Mouse (Mus musculus) liver, postnatal 0 days (tissue): ENCODE results near the gene Rorb. TPM values are rescaled to one million over a fixed set of nuclear protein-coding genes. Genes with fewer than 3 reads are reported as not detected.

Experiments used
- ATAC-seq: fragments of 200-750 bp; cut with Nextera tagmentation; 2 replicates; pipeline ENCODE4 v1.8.0; 2017; ENCODE audit warnings: mild to moderate bottlenecking, moderate library complexity
- DNase-seq: peaks from one replicate; pipeline ENCODE4 v3.0.0-alpha.2; 2016
- H3K27ac ChIP-seq: fragments of 300-500 bp; sonication (generic); 2 replicates; pipeline ENCODE4 v1.5.1; 2014; ENCODE audit warnings: antibody characterized with exemption, moderate library complexity, mild to moderate bottlenecking, low read depth
- H3K27me3 ChIP-seq: fragments of 300-500 bp; sonication (generic); 2 replicates; pipeline ENCODE4 v1.6.1; 2014; ENCODE audit warnings: low read length, control low read depth, mixed read lengths; ENCODE audit not compliant: insufficient read depth
- H3K36me3 ChIP-seq: fragments of 300-500 bp; sonication (generic); replicated peaks from 2 replicates; pipeline ENCODE4 v1.6.1; 2014; ENCODE audit warnings: mild to moderate bottlenecking, control low read depth, low read length, moderate library complexity, mixed read lengths; ENCODE audit not compliant: insufficient read depth
- H3K4me1 ChIP-seq: fragments of 300-500 bp; sonication (generic); 2 replicates; pipeline ENCODE4 v1.6.1; 2014; ENCODE audit warnings: antibody characterized with exemption, mild to moderate bottlenecking, control low read depth; ENCODE audit not compliant: insufficient read depth
- H3K4me2 ChIP-seq: fragments of 300-500 bp; sonication (generic); 2 replicates; pipeline ENCODE4 v1.6.1; 2014; ENCODE audit warnings: low read depth, mild to moderate bottlenecking, low read length, moderate library complexity, mixed read lengths
- H3K4me3 ChIP-seq: fragments of 300-500 bp; sonication (generic); 2 replicates; pipeline ENCODE4 v1.5.1; 2014; ENCODE audit warnings: low read depth, low read length
- H3K9ac ChIP-seq: fragments of 300-500 bp; sonication (generic); replicated peaks from 2 replicates; pipeline ENCODE4 v1.6.1; 2014; ENCODE audit warnings: mild to moderate bottlenecking, moderate library complexity
- H3K9me3 ChIP-seq: fragments of 300-500 bp; sonication (generic); 2 replicates; pipeline ENCODE4 v1.6.1; 2016; ENCODE audit warnings: mild to moderate bottlenecking, control low read depth, low read length, mixed read lengths
- CTCF ChIP-seq: sonication (generic); IDR thresholded peaks from 2 replicates; pipeline ENCODE4 v1.5.1; 2016; ENCODE audit warnings: antibody characterized with exemption, low read depth
- EP300 ChIP-seq: IDR thresholded peaks from 2 replicates; pipeline ENCODE4 v1.6.1; 2016; ENCODE audit warnings: antibody characterized with exemption, low read depth, mild to moderate bottlenecking
- WGBS: fragments of 180-500 bp; shearing (Covaris S2); extraction: QIAGEN DNeasy Blood & Tissue Kit; methylation state at CpG from one replicate; pipeline ENCODE4 v1.1.7; 2014; ENCODE audit not compliant: insufficient replicate concordance; 5-methylcytosine and 5-hydroxymethylcytosine counted together
- polyA plus RNA-seq: library from polyadenylated mRNA; unstranded; fragments of >200 nt; fragmentation: Nextera tagmentation; extraction: Ambion mirVana; gene quantifications from 2 replicates; pipeline ENCODE4 v1.2.1, GENCODE M21; 2015

Rorb gene
- polyA plus RNA-seq, 1 experiment from 2014 or later, result not detected

GRCm38 (mm10) chr19:19089427-19089826 lies 21.6 kb downstream of the Rorb start:
- no peaks in the 10 kb centered on the region for H3K4me1 ChIP-seq
- no peak overlapping the region for H3K27ac ChIP-seq
- ATAC-seq (no peak), DNase-seq (no peak)
- H3K4me3 ChIP-seq, result no peak overlapping the region
- no peaks in the 10 kb centered on the region for H3K9me3 ChIP-seq
- H3K9ac ChIP-seq, result no peak overlapping the region
- H3K4me2 ChIP-seq, result no peak overlapping the region
- WGBS, result 78% methylated on average over 7 of the region's 7 CpGs
- no peaks in the 10 kb centered on the region for H3K27me3 ChIP-seq
- TF ChIP-seq EP300 (no peak), CTCF (no peak)
- H3K36me3 ChIP-seq, result no peaks in the 10 kb centered on the region

GRCm38 (mm10) chr19:19077880-19078279 lies 33.1 kb downstream of the Rorb start:
- Histone ChIP-seq H3K27ac (no peak overlapping the region), H3K4me1 (no peaks in the 10 kb centered on the region), H3K4me3 (no peak overlapping the region), H3K4me2 (no peak overlapping the region), H3K9ac (no peak overlapping the region), H3K36me3 (no peaks in the 10 kb centered on the region), H3K27me3 (no peaks in the 10 kb centered on the region), H3K9me3 (no peaks in the 10 kb centered on the region)
- DNase-seq (no peak), ATAC-seq (no peak)
- WGBS, result 63% methylated on average over 8 of the region's 8 CpGs
- no peak for TF ChIP-seq CTCF

- no peak for ATAC-seq
- Histone ChIP-seq H3K27me3 (no peaks in the 10 kb centered on the region), H3K27ac (no peak overlapping the region), H3K4me1 (no peaks in the 10 kb centered on the region), H3K9me3 (no peaks in the 10 kb centered on the region), H3K36me3 (no peaks in the 10 kb centered on the region), H3K4me3 (no peak overlapping the region), H3K9ac (no peak overlapping the region), H3K4me2 (no peak overlapping the region)
- TF ChIP-seq CTCF (no peak), EP300 (no peak)
- WGBS, result 77% methylated on average over 6 of the region's 6 CpGs
- DNase-seq, result no peak
Observed at GRCm38 (mm10) chr19:19074756-19075155, 36.2 kb downstream of the Rorb start.

GRCm38 (mm10) chr19:19058710-19059398 lies 52.1 kb downstream of the Rorb start:
- WGBS, result 62% methylated on average over 10 of the region's 10 CpGs
- Histone ChIP-seq H3K4me2 (no peak overlapping the region), H3K27me3 (no peaks in the 10 kb centered on the region), H3K4me3 (no peak overlapping the region), H3K4me1 (no peaks in the 10 kb centered on the region), H3K27ac (no peak overlapping the region), H3K36me3 (no peaks in the 10 kb centered on the region), H3K9me3 (no peaks in the 10 kb centered on the region), H3K9ac (no peak overlapping the region)
- ATAC-seq (no peak), DNase-seq (no peak)
- no peak for TF ChIP-seq CTCF
- TF ChIP-seq EP300, result no peak

GRCm38 (mm10) chr19:19058201-19058600 lies 52.8 kb downstream of the Rorb start:
- no peak overlapping the region for H3K4me2 ChIP-seq
- H3K36me3 ChIP-seq, result no peaks in the 10 kb centered on the region
- H3K4me1 ChIP-seq, result no peaks in the 10 kb centered on the region
- TF ChIP-seq CTCF, result no peak
- TF ChIP-seq EP300, result no peak
- 75% methylated on average over 8 of the region's 8 CpGs for WGBS
- H3K9me3 ChIP-seq, result no peaks in the 10 kb centered on the region
- H3K4me3 ChIP-seq, result no peak overlapping the region
- ATAC-seq (no peak), DNase-seq (no peak)
- no peak overlapping the region for H3K27ac ChIP-seq
- no peaks in the 10 kb centered on the region for H3K27me3 ChIP-seq
- no peak overlapping the region for H3K9ac ChIP-seq

GRCm38 (mm10) chr19:19043138-19043537 lies 67.9 kb downstream of the Rorb start:
- Histone ChIP-seq H3K9ac (no peak overlapping the region), H3K27me3 (no peaks in the 10 kb centered on the region), H3K9me3 (no peaks in the 10 kb centered on the region), H3K4me2 (no peak overlapping the region), H3K36me3 (no peaks in the 10 kb centered on the region), H3K4me1 (no peaks in the 10 kb centered on the region), H3K4me3 (no peak overlapping the region), H3K27ac (no peak overlapping the region)
- no peak for TF ChIP-seq EP300
- TF ChIP-seq CTCF, result 0 out of 2 replicates have a peak, but pooled peaks have one; percentile 11
- WGBS, result 48% methylated on average over 2 of the region's 2 CpGs
- ATAC-seq (no peak), DNase-seq (no peak)

- no peak overlapping the region for H3K9ac ChIP-seq
- WGBS, result 58% methylated on average over 2 of the region's 2 CpGs
- no peaks in the 10 kb centered on the region for H3K9me3 ChIP-seq
- H3K4me2 ChIP-seq, result no peak overlapping the region
- H3K4me1 ChIP-seq, result no peaks in the 10 kb centered on the region
- H3K4me3 ChIP-seq, result no peak overlapping the region
- ATAC-seq (no peak), DNase-seq (no peak)
- H3K27me3 ChIP-seq, result no peaks in the 10 kb centered on the region
- H3K27ac ChIP-seq, result no peak overlapping the region
- TF ChIP-seq EP300 (no peak), CTCF (no peak)
- no peaks in the 10 kb centered on the region for H3K36me3 ChIP-seq
Observed at GRCm38 (mm10) chr19:19040800-19041199, 70.2 kb downstream of the Rorb start.
